Mouse (Mus musculus) C2C12 (cell line): ENCODE measurements around the gene Kl.

ENCODE experiments used
- CEBPB ChIP-seq: IDR thresholded peaks from one replicate; pipeline ENCODE4 v1.6.1; 2011; ENCODE audit warnings: low read depth, mild to moderate bottlenecking, control low read depth, moderate library complexity
- CTCF ChIP-seq: IDR thresholded peaks from one replicate; pipeline ENCODE4 v1.5.1; 2011; ENCODE audit not compliant: control insufficient read depth, insufficient read depth, insufficient read length
- FOSL1 ChIP-seq: IDR thresholded peaks from one replicate; pipeline ENCODE4 v1.8.0; 2011; ENCODE audit warnings: mild to moderate bottlenecking, low read length; ENCODE audit not compliant: poor library complexity, insufficient read depth, severe bottlenecking
- MAX ChIP-seq: IDR thresholded peaks from one replicate; pipeline ENCODE4 v1.6.1; 2011; ENCODE audit warnings: mild to moderate bottlenecking, control low read depth
- MYOD1 ChIP-seq: IDR thresholded peaks from one replicate; pipeline ENCODE4 v1.6.1; 2011; ENCODE audit warnings: low read depth; ENCODE audit not compliant: control insufficient read depth, insufficient read length
- MYOG ChIP-seq: IDR thresholded peaks from one replicate; pipeline ENCODE4 v1.6.1; 2011; ENCODE audit not compliant: control insufficient read depth, insufficient read length; ENCODE audit errors: extremely low read depth
- USF1 ChIP-seq: IDR thresholded peaks from one replicate; pipeline ENCODE4 v1.6.1; 2011; ENCODE audit warnings: low read depth, mild to moderate bottlenecking, control low read depth, moderate library complexity

- TF ChIP-seq CTCF (no peak), USF1 (no peak), CEBPB (no peak), MYOG (no peak), MAX (no peak), FOSL1 (no peak), MYOD1 (no peak)
Observed at GRCm38 (mm10) chr5:151020031-151020820, 67.8 kb downstream of the Kl start.
